Mouse (Mus musculus) CH12.LX (cell line): Measurements from ENCODE around the gene Cachd1. TPM values are rescaled to one million over a fixed set of nuclear protein-coding genes. Genes with fewer than 3 reads are reported as not detected.

Experiments
- DNase-seq: peaks from one replicate; pipeline ENCODE4 v3.0.0-alpha.2; 2013; ENCODE audit errors: extremely low read depth
- H3K27ac ChIP-seq: 2 replicates; pipeline ENCODE4 v1.5.1; 2012; ENCODE audit warnings: low read depth, mild to moderate bottlenecking, control low read depth, moderate library complexity; ENCODE audit not compliant: insufficient read depth
- H3K27me3 ChIP-seq: replicated peaks from 2 replicates; pipeline ENCODE3; 2012; ENCODE audit warnings: inconsistent platforms
- H3K36me3 ChIP-seq, 2 experiments: replicated peaks in 1 of 2; 2 replicates each; pipeline versions ENCODE3 to v1.6.1; 2012; ENCODE audit warnings: inconsistent platforms in 1 of 2, low read length in 1 of 2, mild to moderate bottlenecking in 1 of 2, mixed read lengths in 1 of 2, moderate library complexity in 1 of 2; ENCODE audit not compliant: control insufficient read depth in 1 of 2, insufficient read depth in 1 of 2
- H3K4me1 ChIP-seq, 2 experiments: 2 replicates each; pipeline ENCODE4 v1.6.1; 2012; ENCODE audit warnings: inconsistent platforms in 1 of 2, moderate library complexity in 1 of 2; ENCODE audit not compliant: insufficient read depth in 2 of 2, control insufficient read depth in 1 of 2
- H3K4me2 ChIP-seq: 2 replicates; pipeline ENCODE4 v1.6.1; 2012; ENCODE audit warnings: low read depth, mild to moderate bottlenecking, control low read depth; ENCODE audit not compliant: poor library complexity, insufficient read depth, severe bottlenecking
- H3K4me3 ChIP-seq, 3 experiments: fragments of 150-350 bp in 1 of 3; sonication (generic) in 1 of 3; replicated peaks in 1 of 3; 2 replicates each; pipeline versions ENCODE3 to v1.5.1; 2011 to 2012; ENCODE audit warnings: low read depth in 2 of 3, low read length in 2 of 3, mild to moderate bottlenecking in 2 of 3, moderate library complexity in 2 of 3, control low read depth in 1 of 3, improper control_type of control experiment in 1 of 3, inconsistent platforms in 1 of 3, mixed read lengths in 1 of 3; ENCODE audit not compliant: poor library complexity in 1 of 3
- H3K79me2 ChIP-seq: replicated peaks from 2 replicates; pipeline ENCODE4 v1.6.1; 2012; ENCODE audit warnings: mild to moderate bottlenecking, moderate library complexity; ENCODE audit not compliant: control insufficient read depth, poor library complexity, insufficient read depth, severe bottlenecking; ENCODE audit errors: extremely low read depth
- H3K9ac ChIP-seq: 2 replicates; pipeline ENCODE4 v1.6.1; 2012; ENCODE audit warnings: low read depth, mild to moderate bottlenecking, control low read depth, moderate library complexity; ENCODE audit not compliant: insufficient read depth
- H3K9me3 ChIP-seq: replicated peaks from 2 replicates; pipeline ENCODE3; 2012; ENCODE audit warnings: low read length, inconsistent platforms, mixed read lengths
- BHLHE40 ChIP-seq: IDR thresholded peaks from 2 replicates; pipeline ENCODE4 v1.6.1; 2011; ENCODE audit warnings: mild to moderate bottlenecking, low read depth, low read length, improper control_type of control experiment
- CHD1 ChIP-seq: IDR thresholded peaks from 2 replicates; pipeline ENCODE4 v1.6.1; 2012; ENCODE audit warnings: low read depth, low read length, improper control_type of control experiment, inconsistent platforms
- CHD2 ChIP-seq: IDR thresholded peaks from 2 replicates; pipeline ENCODE4 v1.6.1; 2011; ENCODE audit warnings: low read length, improper control_type of control experiment
- CTCF ChIP-seq, 2 experiments: IDR thresholded peaks in 1 of 2; conservative IDR thresholded peaks in 1 of 2; 2 replicates each; pipeline ENCODE4 v1.5.1; 2011 to 2012; ENCODE audit warnings: low read depth in 2 of 2, low read length in 2 of 2, improper control_type of control experiment in 1 of 2, inconsistent platforms in 1 of 2, mild to moderate bottlenecking in 1 of 2, moderate library complexity in 1 of 2
- ELF1 ChIP-seq: IDR thresholded peaks from 2 replicates; pipeline ENCODE4 v1.6.1; 2014; ENCODE audit warnings: low read depth, mild to moderate bottlenecking, inconsistent platforms, low read length, improper control_type of control experiment
- EP300 ChIP-seq: IDR thresholded peaks from 2 replicates; pipeline ENCODE4 v1.6.1; 2011; ENCODE audit warnings: low read length, improper control_type of control experiment
- ETS1 ChIP-seq: conservative IDR thresholded peaks from 2 replicates; pipeline ENCODE4 v1.6.1; 2012; ENCODE audit warnings: low read depth, mild to moderate bottlenecking, inconsistent platforms, low read length, improper control_type of control experiment, moderate library complexity
- GABPA ChIP-seq: IDR thresholded peaks from 2 replicates; pipeline ENCODE4 v1.6.1; 2012; ENCODE audit warnings: low read depth, low read length, improper control_type of control experiment, inconsistent platforms; ENCODE audit not compliant: insufficient replicate concordance
- IRF4 ChIP-seq: IDR thresholded peaks from 2 replicates; pipeline ENCODE4 v1.6.1; 2014; ENCODE audit warnings: low read depth, mild to moderate bottlenecking, inconsistent platforms, low read length, improper control_type of control experiment
- JUN ChIP-seq: IDR thresholded peaks from 2 replicates; pipeline ENCODE4 v1.6.1; 2011; ENCODE audit warnings: low read depth, mild to moderate bottlenecking, low read length, improper control_type of control experiment, moderate library complexity; ENCODE audit not compliant: insufficient read depth
- JUND ChIP-seq: conservative IDR thresholded peaks from 2 replicates; pipeline ENCODE4 v1.6.1; 2011; ENCODE audit warnings: low read depth, low read length, improper control_type of control experiment
- KAT2A ChIP-seq: IDR thresholded peaks from 2 replicates; pipeline ENCODE4 v1.6.1; 2012; ENCODE audit warnings: low read length, improper control_type of control experiment, inconsistent platforms; ENCODE audit not compliant: insufficient replicate concordance
- MAFK ChIP-seq: IDR thresholded peaks from 2 replicates; pipeline ENCODE4 v1.6.1; 2011; ENCODE audit warnings: low read length, improper control_type of control experiment; ENCODE audit not compliant: insufficient replicate concordance
- MAX ChIP-seq: IDR thresholded peaks from 2 replicates; pipeline ENCODE4 v1.6.1; 2011; ENCODE audit warnings: low read length, improper control_type of control experiment
- MAZ ChIP-seq: IDR thresholded peaks from 2 replicates; pipeline ENCODE4 v1.6.1; 2012; ENCODE audit warnings: low read depth, mild to moderate bottlenecking, inconsistent platforms, low read length, improper control_type of control experiment, moderate library complexity
- MEF2A ChIP-seq: IDR thresholded peaks from 2 replicates; pipeline ENCODE4 v1.6.1; 2014; ENCODE audit warnings: low read depth, mild to moderate bottlenecking, inconsistent platforms, low read length, improper control_type of control experiment, borderline replicate concordance
- MXI1 ChIP-seq: IDR thresholded peaks from 2 replicates; pipeline ENCODE4 v1.6.1; 2011; ENCODE audit warnings: mild to moderate bottlenecking, low read depth, low read length, improper control_type of control experiment
- MYC ChIP-seq: IDR thresholded peaks from 2 replicates; pipeline ENCODE4 v1.6.1; 2011; ENCODE audit warnings: low read depth, mild to moderate bottlenecking, improper control_type of control experiment, low read length
- NELFE ChIP-seq: IDR thresholded peaks from 2 replicates; pipeline ENCODE4 v1.6.1; 2011; ENCODE audit warnings: low read depth, low read length, improper control_type of control experiment
- NRF1 ChIP-seq: IDR thresholded peaks from 2 replicates; pipeline ENCODE4 v1.6.1; 2014; ENCODE audit warnings: low read depth, mild to moderate bottlenecking, inconsistent platforms, low read length, improper control_type of control experiment, moderate library complexity
- PAX5 ChIP-seq: IDR thresholded peaks from 2 replicates; pipeline ENCODE4 v1.6.1; 2012; ENCODE audit warnings: low read length, inconsistent platforms, mixed read lengths
- POLR2A ChIP-seq: IDR thresholded peaks from 2 replicates; pipeline ENCODE4 v1.6.1; 2011; ENCODE audit warnings: low read depth, mild to moderate bottlenecking, improper control_type of control experiment, low read length
- POLR2AphosphoS2 ChIP-seq: IDR thresholded peaks from 2 replicates; pipeline ENCODE4 v1.6.1; 2011; ENCODE audit warnings: low read depth, low read length, improper control_type of control experiment
- RCOR1 ChIP-seq: conservative IDR thresholded peaks from 2 replicates; pipeline ENCODE4 v1.6.1; 2012; ENCODE audit warnings: low read depth, mild to moderate bottlenecking, inconsistent platforms, low read length, improper control_type of control experiment
- SMC3 ChIP-seq: IDR thresholded peaks from 2 replicates; pipeline ENCODE4 v1.6.1; 2011; ENCODE audit warnings: low read depth, low read length, improper control_type of control experiment
- TBP ChIP-seq: conservative IDR thresholded peaks from 2 replicates; pipeline ENCODE4 v1.6.1; 2011; ENCODE audit warnings: low read depth, low read length, improper control_type of control experiment
- TCF12 ChIP-seq: IDR thresholded peaks from 2 replicates; pipeline ENCODE4 v1.6.1; 2014; ENCODE audit warnings: low read depth, mild to moderate bottlenecking, inconsistent platforms, low read length, improper control_type of control experiment
- UBTF ChIP-seq: IDR thresholded peaks from 2 replicates; pipeline ENCODE4 v1.6.1; 2012; ENCODE audit warnings: low read depth, mild to moderate bottlenecking, inconsistent platforms, low read length, improper control_type of control experiment, moderate library complexity
- USF1 ChIP-seq: IDR thresholded peaks from 2 replicates; pipeline ENCODE4 v1.6.1; 2014; ENCODE audit warnings: low read depth, mild to moderate bottlenecking, inconsistent platforms, low read length, improper control_type of control experiment
- USF2 ChIP-seq: conservative IDR thresholded peaks from 2 replicates; pipeline ENCODE4 v1.6.1; 2011; ENCODE audit warnings: low read depth, low read length, improper control_type of control experiment
- ZC3H11A ChIP-seq: IDR thresholded peaks from 2 replicates; pipeline ENCODE4 v1.6.1; 2012; ENCODE audit warnings: low read depth, mild to moderate bottlenecking, inconsistent platforms, low read length, improper control_type of control experiment
- ZMIZ1 ChIP-seq: IDR thresholded peaks from 2 replicates; pipeline ENCODE4 v1.6.1; 2012; ENCODE audit warnings: low read depth, mild to moderate bottlenecking, inconsistent platforms, low read length, improper control_type of control experiment
- ZNF384 ChIP-seq: IDR thresholded peaks from 2 replicates; pipeline ENCODE4 v1.6.1; 2012; ENCODE audit warnings: low read depth, low read length, improper control_type of control experiment, inconsistent platforms
- dilution Hi-C: fragments of 300-500 bp; cut with MboI; formaldehyde crosslinking; loops from 2 replicates; pipeline ENCODE4 v1.14.3; 2020; ENCODE audit warnings: low sequenced_read_pairs; ENCODE audit not compliant: extremely low pct_unique_long_range_greater_than_20kb, extremely low pct_ligation_motif_present
- in situ Hi-C: fragments of 300-500 bp; cut with MboI; formaldehyde crosslinking; loops from 3 replicates; pipeline ENCODE4 v1.14.3; 2019; ENCODE audit warnings: low sequenced_read_pairs, low pct_ligation_motif_present, low pct_unique_long_range_greater_than_20kb, mixed read lengths
- polyA plus RNA-seq: library from polyadenylated mRNA; unstranded; fragments of >175 nt; gene quantifications from 2 replicates; pipeline ENCODE4 v1.2.1, GENCODE M21; 2012; ENCODE audit warnings: low read depth; ENCODE audit not compliant: insufficient read length
- total RNA-seq, 2 experiments: library from RNA; depleted of rRNA; stranded (reverse); fragments of 300-350 nt in 1 of 2; fragments of >200 nt in 1 of 2; gene quantifications; 2 replicates each; pipeline ENCODE4 v1.2.3; 2012 to 2014

Gene Cachd1
- total and polyA plus RNA-seq, 3 experiments: 0.13 to 0.24 (median 0.20) TPM

DNA sequence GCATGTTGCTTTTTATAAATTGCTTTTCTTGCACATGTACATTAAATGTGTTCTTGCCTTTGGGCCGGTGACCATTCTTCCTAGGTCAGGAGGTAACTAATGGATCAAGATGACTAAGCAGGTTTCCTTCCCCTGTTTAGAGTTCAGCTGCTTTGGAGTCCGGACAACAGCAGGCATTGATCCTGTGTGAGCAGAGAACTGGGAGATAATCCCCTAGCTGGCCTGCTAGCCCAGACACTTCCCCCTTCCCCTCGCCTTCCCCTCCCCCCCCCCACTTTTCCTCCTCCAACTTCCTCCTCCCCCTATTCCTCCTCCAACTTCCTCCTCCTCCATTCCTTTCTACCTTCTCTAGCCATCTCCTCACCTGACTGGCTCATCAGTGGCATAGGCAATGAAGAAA, 135.2 kb downstream of the Cachd1 start:
- H3K27me3 ChIP-seq: peaks cover 12% of the 10 kb centered on the region
- dilution Hi-C loops: no loop called here
- no peak for DNase-seq
- peaks cover 16 to 47% of the 10 kb centered on the region in 2 experiments for H3K4me1 ChIP-seq
- peak overlapping the region; percentile 8; the same call in 1 of the 2 replicates for H3K4me2 ChIP-seq
- TF ChIP-seq NELFE: no peak
- TF ChIP-seq JUN: no peak
- TF ChIP-seq POLR2A: no peak
- no peak for TF ChIP-seq TBP
- TF ChIP-seq NRF1: no peak
- TF ChIP-seq CTCF (conservative IDR thresholded peaks at IDR 0.05 in 1 of 2, IDR thresholded peaks at IDR 0.05 in 1 of 2; ENCODE audit: low read depth in 2 of 2, low read length in 2 of 2): no peak
- TF ChIP-seq MAZ: no peak
- TF ChIP-seq POLR2AphosphoS2: no peak
- TF ChIP-seq TCF12: no peak
- TF ChIP-seq CHD2: no peak
- TF ChIP-seq ZNF384: no peak
- TF ChIP-seq CHD1: no peak
- no peak for TF ChIP-seq GABPA
- no peak for TF ChIP-seq MYC
- no peak for TF ChIP-seq IRF4
- TF ChIP-seq MAFK: no peak
- no peak for TF ChIP-seq ZMIZ1
- TF ChIP-seq, all 38 proteins: peak for 0
- no peak overlapping the region for H3K9ac ChIP-seq
- no peaks in the 10 kb centered on the region for H3K79me2 ChIP-seq
- no peaks in the 10 kb centered on the region for H3K36me3 ChIP-seq
- H3K9me3 ChIP-seq: no peaks in the 10 kb centered on the region
- H3K27ac ChIP-seq: no peak overlapping the region
- in situ Hi-C loops: no loop called here
- no peak overlapping the region for H3K4me3 ChIP-seq

DNA sequence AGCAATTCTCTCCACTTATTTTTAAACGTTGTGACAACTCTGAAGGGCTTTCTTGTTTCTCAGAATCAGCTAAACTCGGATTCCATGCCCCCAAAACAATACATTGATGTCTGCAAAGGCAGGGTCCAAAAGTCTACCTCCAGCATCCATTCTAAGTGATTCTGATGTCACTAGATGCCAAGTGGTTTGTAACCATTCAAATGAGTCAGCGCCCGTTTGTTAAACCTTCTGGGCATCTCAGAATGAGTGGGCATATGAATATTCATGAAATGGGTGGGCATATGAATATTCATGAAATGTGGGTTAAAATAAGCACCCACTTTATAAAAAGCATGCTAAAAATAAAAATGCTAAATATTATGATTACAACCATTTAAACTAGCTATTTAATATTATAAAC, 137.2 kb downstream of the Cachd1 start:
- no peaks in the 10 kb centered on the region for H3K9me3 ChIP-seq
- H3K4me3 ChIP-seq: no peak overlapping the region
- DNase-seq: peak; percentile 49
- no peak overlapping the region for H3K4me2 ChIP-seq
- no peaks in the 10 kb centered on the region for H3K36me3 ChIP-seq
- H3K4me1 ChIP-seq: peaks cover 15 to 31% of the 10 kb centered on the region in 2 experiments
- peaks cover 16% of the 10 kb centered on the region for H3K27me3 ChIP-seq
- no peak overlapping the region for H3K27ac ChIP-seq
- dilution Hi-C loops (no loop called here), in situ Hi-C loops (no loop called here)
- H3K9ac ChIP-seq: no peak overlapping the region
- H3K79me2 ChIP-seq: no peaks in the 10 kb centered on the region
- TF ChIP-seq UBTF (no peak), POLR2AphosphoS2 (no peak), NRF1 (no peak), GABPA (no peak), ETS1 (0 out of 2 replicates have a peak, but pooled peaks have one; percentile 13), RCOR1 (no peak), CHD1 (no peak), CHD2 (no peak), MAX (no peak), KAT2A (no peak), MEF2A (no peak), ELF1 (no peak), ZC3H11A (no peak), EP300 (0 out of 2 replicates have a peak, but pooled peaks have one; percentile 15), JUND (peak; percentile 68; the same call in 1 of the 2 replicates), IRF4 (peak; percentile 38; the same call in 1 of the 2 replicates), PAX5 (no peak), SMC3 (no peak), TBP (no peak), MAFK (no peak), ZMIZ1 (no peak), MXI1 (no peak), BHLHE40 (no peak), USF2 (no peak), MYC (no peak), USF1 (no peak), JUN (peak; percentile 19; the same call in 1 of the 2 replicates)
